Mouse (Mus musculus): ENCODE data around the gene Tle2. TPM values are rescaled to one million over a fixed set of nuclear protein-coding genes. Genes with fewer than 3 reads are reported as not detected.

Gene Tle2
- polyA plus RNA-seq, 1 experiment from 2014 or later = 46.9 TPM

GRCm38 (mm10) chr10:81626101-81626993, 52.0 kb downstream of the Tle2 start:
- peaks cover 13% of the 10 kb centered on the region; the same call in 1 of the 2 replicates for H3K36me3 ChIP-seq
- H3K4me3 ChIP-seq = peak overlapping the region; percentile 80
- H3K27ac ChIP-seq (replicated peaks) = peak overlapping the region; percentile 91
- ATAC-seq (ENCODE audit: low FRiP score, low read depth) = peak; percentile 2; the same call in 1 of the 2 replicates
- H3K9me3 ChIP-seq = no peaks in the 10 kb centered on the region
- WGBS = 90% methylated on average over 22 of the region's 22 CpGs
- peaks cover 21% of the 10 kb centered on the region for H3K4me1 ChIP-seq (replicated peaks)
- peaks cover 2% of the 10 kb centered on the region; the same call in 1 of the 2 replicates for H3K27me3 ChIP-seq
- peak overlapping the region; percentile 83 for H3K4me2 ChIP-seq
- H3K9ac ChIP-seq = peak overlapping the region; percentile 79

GRCm38 (mm10) chr10:81626994-81627835, 52.9 kb downstream of the Tle2 start, which contains the start of gene Sirt6:
Gene Sirt6, minus strand, starts transcription at chr10:81627797.
- H3K27me3 ChIP-seq = peaks cover 2% of the 10 kb centered on the region; the same call in 1 of the 2 replicates
- 5% methylated on average over 40 of the region's 40 CpGs for WGBS
- peaks cover 13% of the 10 kb centered on the region; the same call in 1 of the 2 replicates for H3K36me3 ChIP-seq
- peak within 1 kb of the TSS; percentile 83 for H3K4me2 ChIP-seq
- H3K27ac ChIP-seq (replicated peaks) = peak within 1 kb of the TSS; percentile 91
- peak within 1 kb of the TSS; percentile 80 for H3K4me3 ChIP-seq
- peaks cover 21% of the 10 kb centered on the region for H3K4me1 ChIP-seq (replicated peaks)
- peak; percentile 88 for ATAC-seq (ENCODE audit: low FRiP score, low read depth)
- peak within 1 kb of the TSS; percentile 79 for H3K9ac ChIP-seq
- H3K9me3 ChIP-seq = no peaks in the 10 kb centered on the region

GRCm38 (mm10) chr10:81627836-81628220, 53.5 kb downstream of the Tle2 start:
- 64% methylated on average over 7 of the region's 7 CpGs for WGBS
- peak overlapping the region; percentile 83 for H3K4me2 ChIP-seq
- H3K27ac ChIP-seq (replicated peaks) = peak overlapping the region; percentile 91
- peaks cover 24% of the 10 kb centered on the region for H3K4me1 ChIP-seq (replicated peaks)
- peaks cover 9% of the 10 kb centered on the region; the same call in 1 of the 2 replicates for H3K36me3 ChIP-seq
- no peaks in the 10 kb centered on the region for H3K9me3 ChIP-seq
- H3K27me3 ChIP-seq = peaks cover 2% of the 10 kb centered on the region; the same call in 1 of the 2 replicates
- peak overlapping the region; percentile 80 for H3K4me3 ChIP-seq
- peak; percentile 12; the same call in 1 of the 2 replicates for ATAC-seq (ENCODE audit: low FRiP score, low read depth)
- peak overlapping the region; percentile 79 for H3K9ac ChIP-seq

- Histone ChIP-seq H3K27ac (replicated peaks) (peak within 1 kb of the TSS; percentile 91), H3K9me3 (no peaks in the 10 kb centered on the region), H3K27me3 (peaks cover 2% of the 10 kb centered on the region; the same call in 1 of the 2 replicates), H3K4me3 (peak within 1 kb of the TSS; percentile 80), H3K4me1 (replicated peaks) (peaks cover 28% of the 10 kb centered on the region), H3K4me2 (peak within 1 kb of the TSS; percentile 83), H3K36me3 (peaks cover 9% of the 10 kb centered on the region; the same call in 1 of the 2 replicates), H3K9ac (peak within 1 kb of the TSS; percentile 79)
- WGBS = 87% methylated on average over 16 of the region's 16 CpGs
- peak; percentile 1; the same call in 1 of the 2 replicates for ATAC-seq (ENCODE audit: low FRiP score, low read depth)
Observed at GRCm38 (mm10) chr10:81628390-81628789, 54.0 kb downstream of the Tle2 start, which contains the start of gene Ankrd24. Gene Ankrd24, plus strand, starts transcription at chr10:81628540.

DNA sequence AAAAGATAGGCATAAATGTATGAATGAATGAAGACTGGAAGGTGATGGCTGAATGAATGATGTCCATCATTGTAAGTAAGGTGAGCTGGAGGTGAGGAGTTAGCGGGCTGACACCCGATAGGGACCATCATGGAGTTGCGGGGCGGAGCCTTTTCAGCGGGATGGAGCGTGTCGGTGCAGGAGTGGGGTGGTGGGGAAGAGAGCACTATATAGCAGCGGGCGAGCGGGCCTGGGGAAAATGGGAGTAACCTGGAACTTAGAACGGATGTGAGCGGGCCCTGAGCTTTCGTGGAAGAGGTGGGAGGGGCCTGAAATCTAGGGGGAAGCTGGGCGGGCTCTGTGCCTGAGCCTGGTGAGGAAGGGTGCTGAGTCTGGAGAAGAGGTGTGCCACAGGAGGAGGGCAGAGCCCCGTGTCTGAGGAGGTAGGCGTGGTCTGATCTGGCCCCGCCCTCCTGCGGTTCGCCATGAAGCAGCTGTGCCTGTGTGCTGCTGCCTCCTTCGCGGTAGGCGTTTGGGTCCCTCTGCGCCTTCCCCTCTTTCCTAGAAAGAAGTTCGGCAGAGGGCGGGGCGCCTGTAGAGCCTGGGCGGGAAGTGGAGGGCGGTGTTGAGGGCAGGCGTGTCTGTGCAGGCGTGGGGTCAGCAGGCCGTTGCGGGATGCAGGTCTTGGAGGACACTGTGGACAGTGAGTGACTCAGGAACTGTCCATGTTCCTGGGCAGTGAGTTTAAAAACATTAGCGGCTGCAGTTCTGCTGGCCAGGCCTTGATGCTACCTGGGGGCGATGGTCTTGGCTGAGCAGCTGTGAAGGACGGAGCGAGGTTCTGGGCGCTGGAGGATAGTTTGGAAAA, 59.1 kb downstream of the Tle2 start:
- peaks cover 15% of the 10 kb centered on the region for H3K4me1 ChIP-seq (replicated peaks)
- peak overlapping the region; percentile 78 for H3K4me2 ChIP-seq
- peak overlapping the region; percentile 73 for H3K27ac ChIP-seq (replicated peaks)
- no peaks in the 10 kb centered on the region for H3K9me3 ChIP-seq
- H3K9ac ChIP-seq = peak overlapping the region; percentile 52
- no peaks in the 10 kb centered on the region for H3K36me3 ChIP-seq
- H3K4me3 ChIP-seq = peak overlapping the region; percentile 44
- peak; percentile 90 for ATAC-seq (ENCODE audit: low FRiP score, low read depth)
- peaks cover 2% of the 10 kb centered on the region; the same call in 1 of the 2 replicates for H3K27me3 ChIP-seq
- 4% methylated on average over 37 of the region's 37 CpGs for WGBS

- Histone ChIP-seq H3K27me3 (peaks cover under 1% of the 10 kb centered on the region; the same call in 1 of the 2 replicates), H3K9me3 (no peaks in the 10 kb centered on the region), H3K9ac (no peak overlapping the region), H3K4me3 (no peak overlapping the region), H3K27ac (replicated peaks) (no peak overlapping the region), H3K4me2 (no peak overlapping the region), H3K4me1 (replicated peaks) (peaks cover 20% of the 10 kb centered on the region), H3K36me3 (no peaks in the 10 kb centered on the region)
- no peak for ATAC-seq (ENCODE audit: low FRiP score, low read depth)
- 21% methylated on average over 8 of the region's 8 CpGs for WGBS
Observed at GRCm38 (mm10) chr10:81636338-81636737, 62.0 kb downstream of the Tle2 start.

DNA sequence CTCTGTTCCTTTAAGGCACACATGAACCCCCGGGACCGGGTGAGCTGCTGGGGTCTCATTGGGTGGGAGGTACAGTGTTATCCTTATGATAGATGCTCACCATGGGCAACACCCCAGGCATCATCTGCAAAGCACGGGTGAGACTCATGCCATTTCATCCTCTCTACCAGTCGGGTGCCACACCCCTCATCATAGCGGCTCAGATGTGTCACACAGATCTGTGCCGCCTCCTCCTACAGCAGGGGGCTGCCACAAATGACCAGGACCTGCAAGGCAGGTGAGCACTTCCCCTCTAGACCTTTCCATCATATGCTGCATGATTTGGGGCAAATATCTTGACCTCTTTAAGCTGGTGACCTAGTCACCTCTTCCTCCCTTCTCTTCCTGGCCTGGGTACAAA, 63.7 kb downstream of the Tle2 start:
- H3K4me1 ChIP-seq (replicated peaks) = peaks cover 31% of the 10 kb centered on the region
- ATAC-seq (ENCODE audit: low FRiP score, low read depth) = no peak
- no peak overlapping the region for H3K4me3 ChIP-seq
- H3K27me3 ChIP-seq = no peaks in the 10 kb centered on the region
- H3K4me2 ChIP-seq = no peak overlapping the region
- WGBS = 75% methylated on average over 6 of the region's 6 CpGs
- no peaks in the 10 kb centered on the region for H3K9me3 ChIP-seq
- H3K36me3 ChIP-seq = no peaks in the 10 kb centered on the region
- no peak overlapping the region for H3K27ac ChIP-seq (replicated peaks)
- H3K9ac ChIP-seq = no peak overlapping the region

Other genes starting within 250 kb of the Tle2 start
- gene Tbxa2r, start 245.8 kb upstream of the Tle2 start, polyA plus RNA-seq (2015; fragmentation: Nextera tagmentation; extraction: Ambion mirVana) = 4.7 and 5.2 TPM in 2 replicates
- gene Gipc3, start 231.3 kb upstream of the Tle2 start, polyA plus RNA-seq (2015; fragmentation: Nextera tagmentation; extraction: Ambion mirVana) = not detected in 2 replicates
- gene Hmg20b, start 224.1 kb upstream of the Tle2 start, polyA plus RNA-seq (2015; fragmentation: Nextera tagmentation; extraction: Ambion mirVana) = 39.0 and 39.9 TPM in 2 replicates
- 21.0 and 21.1 TPM in 2 replicates for gene Mfsd12, start 217.1 kb upstream of the Tle2 start, polyA plus RNA-seq (2015; fragmentation: Nextera tagmentation; extraction: Ambion mirVana)
- 1.1 TPM in 2 replicates for gene 4930404N11Rik, start 208.7 kb upstream of the Tle2 start, polyA plus RNA-seq (2015; fragmentation: Nextera tagmentation; extraction: Ambion mirVana)
- gene Fzr1, start 196.0 kb upstream of the Tle2 start, polyA plus RNA-seq (2015; fragmentation: Nextera tagmentation; extraction: Ambion mirVana) = 147 and 152 TPM in 2 replicates
- 92.2 and 94.0 TPM in 2 replicates for gene Dohh, start 190.1 kb upstream of the Tle2 start, polyA plus RNA-seq (2015; fragmentation: Nextera tagmentation; extraction: Ambion mirVana)
- gene Gm48551, start 190.1 kb upstream of the Tle2 start, polyA plus RNA-seq (2015; fragmentation: Nextera tagmentation; extraction: Ambion mirVana) = 6.2 and 6.6 TPM in 2 replicates
- gene Gm48552, start 185.6 kb upstream of the Tle2 start, polyA plus RNA-seq (2015; fragmentation: Nextera tagmentation; extraction: Ambion mirVana) = 2.1 and 2.7 TPM in 2 replicates
- 1.4 and 1.8 TPM in 2 replicates for gene Smim24, start 181.5 kb upstream of the Tle2 start, polyA plus RNA-seq (2015; fragmentation: Nextera tagmentation; extraction: Ambion mirVana)
- 26.6 and 28.0 TPM in 2 replicates for gene Nfic, start 118.9 kb upstream of the Tle2 start, polyA plus RNA-seq (2015; fragmentation: Nextera tagmentation; extraction: Ambion mirVana)
- gene Celf5, start 91.9 kb upstream of the Tle2 start, polyA plus RNA-seq (2015; fragmentation: Nextera tagmentation; extraction: Ambion mirVana) = 70.0 and 77.6 TPM in 2 replicates
- 66.5 and 72.7 TPM in 2 replicates for gene Ncln, start 78.2 kb upstream of the Tle2 start, polyA plus RNA-seq (2015; fragmentation: Nextera tagmentation; extraction: Ambion mirVana)
- gene S1pr4, start 74.4 kb upstream of the Tle2 start, polyA plus RNA-seq (2015; fragmentation: Nextera tagmentation; extraction: Ambion mirVana) = 0.83 and 0.86 TPM in 2 replicates
- gene Gna15, start 50.3 kb upstream of the Tle2 start, polyA plus RNA-seq (2015; fragmentation: Nextera tagmentation; extraction: Ambion mirVana) = 1.1 and 1.2 TPM in 2 replicates
- 94.3 and 109 TPM in 2 replicates for gene Gna11, start 29.4 kb upstream of the Tle2 start, polyA plus RNA-seq (2015; fragmentation: Nextera tagmentation; extraction: Ambion mirVana)
- 820 and 884 TPM in 2 replicates for gene Aes, start 15.1 kb upstream of the Tle2 start, polyA plus RNA-seq (2015; fragmentation: Nextera tagmentation; extraction: Ambion mirVana)
- gene Tle6, start 26.5 kb downstream of the Tle2 start, polyA plus RNA-seq (2015; fragmentation: Nextera tagmentation; extraction: Ambion mirVana) = 8.7 and 9.8 TPM in 2 replicates
- 1.7 and 2.1 TPM in 2 replicates for gene BC025920, start 31.7 kb downstream of the Tle2 start, polyA plus RNA-seq (2015; fragmentation: Nextera tagmentation; extraction: Ambion mirVana)
- 49.0 and 49.1 TPM in 2 replicates for gene Sirt6, start 53.2 kb downstream of the Tle2 start, polyA plus RNA-seq (2015; fragmentation: Nextera tagmentation; extraction: Ambion mirVana)
- 19.4 and 23.6 TPM in 2 replicates for gene Ankrd24, start 54.0 kb downstream of the Tle2 start, polyA plus RNA-seq (2015; fragmentation: Nextera tagmentation; extraction: Ambion mirVana)
- gene Gm10778, start 74.5 kb downstream of the Tle2 start, polyA plus RNA-seq (2015; fragmentation: Nextera tagmentation; extraction: Ambion mirVana) = 5.4 and 6.5 TPM in 2 replicates
- gene Zfp433, start 130.3 kb downstream of the Tle2 start, polyA plus RNA-seq (2015; fragmentation: Nextera tagmentation; extraction: Ambion mirVana) = 13.9 and 16.2 TPM in 2 replicates
- gene Gm3055, start 196.6 kb downstream of the Tle2 start, polyA plus RNA-seq (2015; fragmentation: Nextera tagmentation; extraction: Ambion mirVana) = 14.6 and 16.4 TPM in 2 replicates
- 3.1 and 3.2 TPM in 2 replicates for gene Gm4767, start 237.6 kb downstream of the Tle2 start, polyA plus RNA-seq (2015; fragmentation: Nextera tagmentation; extraction: Ambion mirVana)